Mouse (Mus musculus) hindbrain, embryonic 15.5 days (tissue): Measurements from ENCODE around the gene Hif3a. TPM values are rescaled to one million over a fixed set of nuclear protein-coding genes. Genes with fewer than 3 reads are reported as not detected.

ENCODE experiments used
- ATAC-seq: fragments of 200-750 bp; cut with Nextera tagmentation; 2 replicates; pipeline ENCODE4 v1.8.0; 2017; ENCODE audit warnings: low read depth, moderate number of reproducible peaks, moderate TSS enrichment; ENCODE audit not compliant: low FRiP score
- H3K27ac ChIP-seq: fragments of 300-500 bp; sonication (generic); replicated peaks from 2 replicates; pipeline ENCODE4 v1.5.1; 2015; ENCODE audit warnings: mild to moderate bottlenecking, inconsistent platforms
- H3K27me3 ChIP-seq: fragments of 300-500 bp; sonication (generic); 2 replicates; pipeline ENCODE4 v1.6.1; 2015; ENCODE audit warnings: control low read depth, inconsistent platforms
- H3K36me3 ChIP-seq: fragments of 300-500 bp; sonication (generic); 2 replicates; pipeline ENCODE4 v1.6.1; 2015; ENCODE audit warnings: control low read depth, inconsistent platforms
- H3K4me1 ChIP-seq: fragments of 300-500 bp; sonication (generic); replicated peaks from 2 replicates; pipeline ENCODE4 v1.6.1; 2015; ENCODE audit warnings: control low read depth, inconsistent platforms
- H3K4me2 ChIP-seq: fragments of 300-500 bp; sonication (generic); 2 replicates; pipeline ENCODE4 v1.6.1; 2015; ENCODE audit warnings: moderate library complexity, mild to moderate bottlenecking, inconsistent platforms
- H3K4me3 ChIP-seq: fragments of 300-500 bp; sonication (generic); 2 replicates; pipeline ENCODE4 v1.5.1; 2015; ENCODE audit warnings: mild to moderate bottlenecking, inconsistent platforms
- H3K9ac ChIP-seq: fragments of 300-500 bp; sonication (generic); 2 replicates; pipeline ENCODE4 v1.6.1; 2015; ENCODE audit warnings: inconsistent platforms
- H3K9me3 ChIP-seq: fragments of 300-500 bp; sonication (generic); 2 replicates; pipeline ENCODE4 v1.6.1; 2016; ENCODE audit warnings: control low read depth, inconsistent platforms
- whole genome bisulfite sequencing: fragments of 180-500 bp; shearing (Covaris S2); methylation state at CpG from one replicate; pipeline ENCODE4 v1.1.7; 2015; 5-methylcytosine and 5-hydroxymethylcytosine counted together
- polyA plus RNA-seq: library from polyadenylated mRNA; unstranded; fragments of >200 nt; fragmentation: Nextera tagmentation; extraction: Ambion mirVana; gene quantifications from 2 replicates; pipeline ENCODE4 v1.2.1, GENCODE M21; 2015

The Hif3a gene
- polyA plus RNA-seq, 1 experiment from 2014 or later = 5.4 TPM

GRCm38 (mm10) chr7:17055287-17055946 is 6.8 kb downstream of the Hif3a start:
- Histone ChIP-seq H3K9me3 (no peaks in the 10 kb centered on the region), H3K9ac (no peak overlapping the region), H3K36me3 (no peaks in the 10 kb centered on the region), H3K4me3 (peak overlapping the region; percentile 44), H3K27me3 (no peaks in the 10 kb centered on the region), H3K27ac (0 out of 2 replicates have a peak overlapping the region, but pooled peaks have one; percentile 76), H3K4me2 (peak overlapping the region; percentile 74), H3K4me1 (peaks cover 31% of the 10 kb centered on the region)
- 87% methylated on average over 4 of the region's 4 CpGs for WGBS
- no peak for ATAC-seq

GRCm38 (mm10) chr7:17054325-17054989 is 7.8 kb downstream of the Hif3a start:
- H3K36me3 ChIP-seq = no peaks in the 10 kb centered on the region
- H3K4me2 ChIP-seq = no peak overlapping the region
- H3K9ac ChIP-seq = no peak overlapping the region
- H3K27ac ChIP-seq = no peak overlapping the region
- no peak overlapping the region for H3K4me3 ChIP-seq
- no peaks in the 10 kb centered on the region for H3K27me3 ChIP-seq
- 90% methylated on average over 15 of the region's 16 CpGs for WGBS
- H3K9me3 ChIP-seq = no peaks in the 10 kb centered on the region
- no peak for ATAC-seq
- peaks cover 23% of the 10 kb centered on the region for H3K4me1 ChIP-seq

GRCm38 (mm10) chr7:17050933-17051594 is 11.2 kb downstream of the Hif3a start:
- Histone ChIP-seq H3K27me3 (no peaks in the 10 kb centered on the region), H3K4me3 (no peak overlapping the region)
- WGBS = 14% methylated on average over 15 of the region's 17 CpGs

GRCm38 (mm10) chr7:17050491-17050890 is 11.7 kb downstream of the Hif3a start:
- Histone ChIP-seq H3K9me3 (no peaks in the 10 kb centered on the region), H3K9ac (no peak overlapping the region), H3K36me3 (no peaks in the 10 kb centered on the region), H3K27ac (no peak overlapping the region), H3K4me3 (no peak overlapping the region), H3K4me2 (no peak overlapping the region), H3K4me1 (no peaks in the 10 kb centered on the region; the same call in 1 of the 2 replicates), H3K27me3 (no peaks in the 10 kb centered on the region)
- no peak for ATAC-seq
- WGBS = 64% methylated on average over 11 of the region's 11 CpGs

More at GRCm38 (mm10) chr7:17050933-17051594, 11.2 kb downstream of the Hif3a start:
- no peaks in the 10 kb centered on the region for H3K9me3 ChIP-seq
- H3K27ac ChIP-seq = no peak overlapping the region
- no peak for ATAC-seq
- no peak overlapping the region for H3K9ac ChIP-seq
- peaks cover 5% of the 10 kb centered on the region for H3K4me1 ChIP-seq
- H3K4me2 ChIP-seq = no peak overlapping the region
- H3K36me3 ChIP-seq = no peaks in the 10 kb centered on the region

- Histone ChIP-seq H3K9me3 (no peaks in the 10 kb centered on the region), H3K27me3 (no peaks in the 10 kb centered on the region), H3K9ac (no peak overlapping the region), H3K4me1 (no peaks in the 10 kb centered on the region), H3K4me2 (no peak overlapping the region), H3K27ac (no peak overlapping the region), H3K4me3 (no peak overlapping the region), H3K36me3 (no peaks in the 10 kb centered on the region)
- ATAC-seq = no peak
- WGBS = 83% methylated on average over 10 of the region's 10 CpGs
These were observed 13.6 kb downstream of the Hif3a start for GRCm38 (mm10) chr7:17048431-17049190.

GRCm38 (mm10) chr7:17047041-17047682 is 15.1 kb downstream of the Hif3a start:
- no peak overlapping the region for H3K27ac ChIP-seq
- H3K4me1 ChIP-seq = no peaks in the 10 kb centered on the region
- ATAC-seq = no peak
- H3K36me3 ChIP-seq = no peaks in the 10 kb centered on the region
- WGBS = 88% methylated on average over 5 of the region's 5 CpGs
- H3K4me3 ChIP-seq = no peak overlapping the region
- no peak overlapping the region for H3K9ac ChIP-seq
- H3K27me3 ChIP-seq = no peaks in the 10 kb centered on the region
- H3K9me3 ChIP-seq = no peaks in the 10 kb centered on the region
- no peak overlapping the region for H3K4me2 ChIP-seq

- H3K9ac ChIP-seq = no peak overlapping the region
- no peaks in the 10 kb centered on the region for H3K9me3 ChIP-seq
- no peaks in the 10 kb centered on the region for H3K4me1 ChIP-seq
- H3K27ac ChIP-seq = no peak overlapping the region
- H3K4me3 ChIP-seq = no peak overlapping the region
- no peak for ATAC-seq
- H3K4me2 ChIP-seq = no peak overlapping the region
- no peaks in the 10 kb centered on the region for H3K27me3 ChIP-seq
- no peaks in the 10 kb centered on the region for H3K36me3 ChIP-seq
- 45% methylated on average over 1 of the region's 1 CpGs for WGBS
These were observed 16.5 kb downstream of the Hif3a start for GRCm38 (mm10) chr7:17045743-17046142.

GRCm38 (mm10) chr7:17039373-17039772 is 22.9 kb downstream of the Hif3a start:
- Histone ChIP-seq H3K36me3 (no peaks in the 10 kb centered on the region), H3K4me2 (no peak overlapping the region), H3K27me3 (no peaks in the 10 kb centered on the region), H3K27ac (no peak overlapping the region), H3K4me1 (0 out of 2 replicates have a peak, but pooled peaks cover 8% of the 10 kb centered on the region), H3K9ac (no peak overlapping the region), H3K4me3 (no peak overlapping the region), H3K9me3 (no peaks in the 10 kb centered on the region)
- ATAC-seq = no peak
- 90% methylated on average over 7 of the region's 7 CpGs for WGBS

GRCm38 (mm10) chr7:17038018-17038695 is 24.1 kb downstream of the Hif3a start:
- H3K4me1 ChIP-seq = 0 out of 2 replicates have a peak, but pooled peaks cover 8% of the 10 kb centered on the region
- H3K4me3 ChIP-seq = no peak overlapping the region
- no peaks in the 10 kb centered on the region for H3K27me3 ChIP-seq
- peak; percentile 68; the same call in 1 of the 2 replicates for ATAC-seq
- H3K9me3 ChIP-seq = no peaks in the 10 kb centered on the region
- no peak overlapping the region for H3K4me2 ChIP-seq
- no peak overlapping the region for H3K9ac ChIP-seq
- WGBS = 29% methylated on average over 9 of the region's 9 CpGs
- no peaks in the 10 kb centered on the region for H3K36me3 ChIP-seq
- H3K27ac ChIP-seq = 0 out of 2 replicates have a peak overlapping the region, but pooled peaks have one; percentile 30

GRCm38 (mm10) chr7:17030239-17030638 is 32.0 kb downstream of the Hif3a start:
- ATAC-seq = no peak
- WGBS = 80% methylated on average over 7 of the region's 7 CpGs

GRCm38 (mm10) chr7:17028923-17029322 is 33.3 kb downstream of the Hif3a start:
- Histone ChIP-seq H3K27ac (no peak overlapping the region), H3K9ac (no peak overlapping the region), H3K4me1 (peaks cover 34% of the 10 kb centered on the region), H3K4me2 (no peak overlapping the region), H3K27me3 (no peaks in the 10 kb centered on the region), H3K36me3 (no peaks in the 10 kb centered on the region), H3K4me3 (no peak overlapping the region), H3K9me3 (no peaks in the 10 kb centered on the region)
- WGBS = 77% methylated on average over 7 of the region's 7 CpGs
- no peak for ATAC-seq

More at GRCm38 (mm10) chr7:17030239-17030638, 32.0 kb downstream of the Hif3a start:
- Histone ChIP-seq H3K27me3 (no peaks in the 10 kb centered on the region), H3K4me2 (no peak overlapping the region), H3K9ac (no peak overlapping the region), H3K4me3 (no peak overlapping the region), H3K27ac (no peak overlapping the region), H3K36me3 (no peaks in the 10 kb centered on the region), H3K4me1 (peaks cover 23% of the 10 kb centered on the region), H3K9me3 (no peaks in the 10 kb centered on the region)
